Mouse (Mus musculus): ENCODE results near the gene Coq10b.

GRCm38 (mm10) chr1:55031026-55031779 is 21.4 kb upstream of the Coq10b start:
- TF ChIP-seq CTCF (IDR thresholded peaks at IDR 0.05; ENCODE audit: control insufficient read depth, insufficient read depth, insufficient read length) (no peak), USF1 (IDR thresholded peaks at IDR 0.05; ENCODE audit: low read depth) (no peak), MAX (IDR thresholded peaks at IDR 0.05) (no peak)

All from C2C12 (cell line).